Mouse (Mus musculus) MEL (cell line): ENCODE measurements around the gene Cdkn1a.

Source experiments
- CTCF ChIP-seq, 3 experiments: IDR thresholded peaks in 2 of 3; conservative IDR thresholded peaks in 1 of 3; 2 replicates each; pipeline ENCODE4 v1.5.1; 2011 to 2012; ENCODE audit warnings: low read length in 3 of 3, low read depth in 2 of 3, mild to moderate bottlenecking in 2 of 3, improper control_type of control experiment in 1 of 3, inconsistent platforms in 1 of 3, mixed read lengths in 1 of 3, moderate library complexity in 1 of 3; ENCODE audit not compliant: control insufficient read depth in 1 of 3, insufficient read depth in 1 of 3, poor library complexity in 1 of 3, severe bottlenecking in 1 of 3
- EP300 ChIP-seq, 2 experiments: IDR thresholded peaks; 2 replicates each; pipeline ENCODE4 v1.6.1; 2011; ENCODE audit warnings: improper control_type of control experiment in 2 of 2, low read length in 2 of 2, low read depth in 1 of 2, mild to moderate bottlenecking in 1 of 2
- GATA1 ChIP-seq: IDR thresholded peaks from 2 replicates; pipeline ENCODE4 v1.6.1; 2011; ENCODE audit warnings: low read depth, low read length, improper control_type of control experiment
- MAFK ChIP-seq: IDR thresholded peaks from 2 replicates; pipeline ENCODE4 v1.6.1; 2011; ENCODE audit warnings: low read depth, mild to moderate bottlenecking, low read length, improper control_type of control experiment, borderline replicate concordance
- MAX ChIP-seq: IDR thresholded peaks from 2 replicates; pipeline ENCODE4 v1.6.1; 2011; ENCODE audit warnings: low read length, improper control_type of control experiment
- MXI1 ChIP-seq: IDR thresholded peaks from 2 replicates; pipeline ENCODE4 v1.6.1; 2011; ENCODE audit warnings: mild to moderate bottlenecking, low read depth, low read length, improper control_type of control experiment
- NRF1 ChIP-seq: IDR thresholded peaks from 2 replicates; pipeline ENCODE4 v1.6.1; 2014; ENCODE audit warnings: low read depth, mild to moderate bottlenecking, inconsistent platforms, low read length, improper control_type of control experiment, moderate library complexity; ENCODE audit not compliant: poor library complexity, insufficient read depth, severe bottlenecking
- POLR2A ChIP-seq, 2 experiments: IDR thresholded peaks; 2 replicates each; pipeline ENCODE4 v1.6.1; 2011 to 2012; ENCODE audit warnings: low read length in 2 of 2, mild to moderate bottlenecking in 2 of 2, control low read depth in 1 of 2, improper control_type of control experiment in 1 of 2, low read depth in 1 of 2, moderate library complexity in 1 of 2; ENCODE audit not compliant: control insufficient read depth in 1 of 2, insufficient read depth in 1 of 2, poor library complexity in 1 of 2
- POLR2AphosphoS2 ChIP-seq: IDR thresholded peaks from 2 replicates; pipeline ENCODE4 v1.6.1; 2011; ENCODE audit warnings: low read length, improper control_type of control experiment
- POLR2AphosphoS5 ChIP-seq: IDR thresholded peaks from 2 replicates; pipeline ENCODE4 v1.6.1; 2012; ENCODE audit warnings: low read depth, borderline replicate concordance, mild to moderate bottlenecking, inconsistent platforms, low read length, moderate library complexity, mixed read lengths
- RCOR1 ChIP-seq: IDR thresholded peaks from 2 replicates; pipeline ENCODE4 v1.6.1; 2012; ENCODE audit warnings: low read depth, mild to moderate bottlenecking, inconsistent platforms, low read length, improper control_type of control experiment
- USF2 ChIP-seq, 2 experiments: IDR thresholded peaks; 2 replicates each; pipeline ENCODE4 v1.6.1; 2011 to 2012; ENCODE audit warnings: improper control_type of control experiment in 2 of 2, low read length in 2 of 2, borderline replicate concordance in 1 of 2, inconsistent platforms in 1 of 2, low read depth in 1 of 2, mild to moderate bottlenecking in 1 of 2; ENCODE audit not compliant: insufficient read depth in 1 of 2
- ZC3H11A ChIP-seq: IDR thresholded peaks from 2 replicates; pipeline ENCODE4 v1.6.1; 2012; ENCODE audit warnings: low read depth, mild to moderate bottlenecking, inconsistent platforms, low read length, improper control_type of control experiment

DNA sequence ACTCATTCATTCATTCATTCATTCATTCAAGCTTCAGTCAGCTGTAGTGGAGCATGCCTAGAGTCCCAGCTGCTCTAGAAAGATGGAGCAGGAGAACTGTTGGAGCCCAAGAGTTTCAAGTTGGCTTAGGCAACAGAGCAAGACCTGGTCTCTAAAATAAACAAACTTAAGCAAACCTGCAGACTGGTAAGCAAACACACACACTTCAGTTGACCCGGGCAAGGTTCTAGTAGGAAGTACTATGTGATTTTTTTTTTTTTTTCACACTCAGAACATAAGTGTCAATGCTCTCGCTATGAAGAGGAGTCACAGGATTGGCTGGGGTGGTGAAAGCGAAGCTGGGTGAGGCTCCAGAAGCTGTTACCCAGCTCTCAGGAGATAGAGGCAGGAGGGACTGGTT is 31.2 kb upstream of the Cdkn1a start:
- no peak for TF ChIP-seq NRF1
- no peak for TF ChIP-seq MAFK
- no peak for TF ChIP-seq POLR2AphosphoS5
- no peak for TF ChIP-seq POLR2A (IDR thresholded peaks at IDR 0.05; ENCODE audit: control insufficient read depth in 1 of 2, insufficient read depth in 1 of 2, low read depth in 1 of 2, low read length in 2 of 2, poor library complexity in 1 of 2)
- TF ChIP-seq ZC3H11A: no peak
- TF ChIP-seq CTCF (IDR thresholded peaks at IDR 0.05 in 2 of 3, conservative IDR thresholded peaks at IDR 0.05 in 1 of 3; ENCODE audit: control insufficient read depth in 1 of 3, insufficient read depth in 1 of 3, low read depth in 2 of 3, low read length in 3 of 3, poor library complexity in 1 of 3, severe bottlenecking in 1 of 3): no peak
- TF ChIP-seq POLR2AphosphoS2: no peak
- no peak for TF ChIP-seq MXI1
- TF ChIP-seq RCOR1: no peak
- TF ChIP-seq GATA1: no peak
- no peak for TF ChIP-seq EP300 (IDR thresholded peaks at IDR 0.05; ENCODE audit: low read depth in 1 of 2, low read length in 2 of 2)
- TF ChIP-seq MAX: no peak
- no peak for TF ChIP-seq USF2 (IDR thresholded peaks at IDR 0.05; ENCODE audit: borderline replicate concordance in 1 of 2, insufficient read depth in 1 of 2, low read depth in 1 of 2, low read length in 2 of 2)
